Mouse (Mus musculus) myocyte (in vitro differentiated cells): ENCODE measurements at regions not wholly inside any gene's neighbourhood (a gene's known extent, or its start where the extent isn't known, plus 50 kb on each side); places are given as distances from the start of the nearest gene placed in this dataset.

Experiments
- H3K27me3 ChIP-seq: one replicate; pipeline ENCODE4 v1.6.1; 2011; ENCODE audit not compliant: control insufficient read depth, insufficient read depth, insufficient read length
- H3K36me3 ChIP-seq: one replicate; pipeline ENCODE4 v1.6.1; 2011; ENCODE audit not compliant: control insufficient read depth, insufficient read depth
- H3K4me2 ChIP-seq: one replicate; pipeline ENCODE4 v1.6.1; 2011; ENCODE audit warnings: low read depth, control low read depth
- H3K4me3 ChIP-seq: one replicate; pipeline ENCODE4 v1.5.1; 2011; ENCODE audit warnings: mild to moderate bottlenecking, control low read depth, moderate library complexity
- H3K79me2 ChIP-seq: one replicate; pipeline ENCODE4 v1.6.1; 2011; ENCODE audit not compliant: control insufficient read depth, insufficient read depth
- H3ac ChIP-seq: one replicate; pipeline ENCODE4 v1.6.1; 2011; ENCODE audit not compliant: control insufficient read depth, insufficient read length
- CEBPB ChIP-seq: IDR thresholded peaks from 2 replicates; pipeline ENCODE4 v1.6.1; 2011; ENCODE audit warnings: mild to moderate bottlenecking, moderate library complexity; ENCODE audit not compliant: poor library complexity, insufficient read depth, severe bottlenecking
- E2F4 ChIP-seq: IDR thresholded peaks from one replicate; pipeline ENCODE4 v1.6.1; 2011; ENCODE audit warnings: mild to moderate bottlenecking, control low read depth, moderate library complexity; ENCODE audit not compliant: insufficient read depth
- MAX ChIP-seq: IDR thresholded peaks from one replicate; pipeline ENCODE4 v1.6.1; 2011; ENCODE audit warnings: low read depth, mild to moderate bottlenecking, control low read depth
- MYOD1 ChIP-seq, 3 experiments: IDR thresholded peaks; one replicate each; pipeline ENCODE4 v1.6.1; 2011; ENCODE audit warnings: control low read depth in 2 of 3, low read depth in 2 of 3, mild to moderate bottlenecking in 2 of 3, moderate library complexity in 1 of 3; ENCODE audit not compliant: insufficient read length in 2 of 3, control insufficient read depth in 1 of 3
- MYOG ChIP-seq, 3 experiments: IDR thresholded peaks; one replicate each; pipeline ENCODE4 v1.6.1; 2011; ENCODE audit warnings: control low read depth in 2 of 3, low read depth in 2 of 3, mild to moderate bottlenecking in 2 of 3; ENCODE audit not compliant: insufficient read length in 2 of 3, control insufficient read depth in 1 of 3, insufficient read depth in 1 of 3
- POLR2A ChIP-seq: IDR thresholded peaks from one replicate; pipeline ENCODE4 v1.6.1; 2011; ENCODE audit warnings: low read depth, mild to moderate bottlenecking, control low read depth, moderate library complexity; ENCODE audit not compliant: insufficient read length
- POLR2AphosphoS2 ChIP-seq: IDR thresholded peaks from one replicate; pipeline ENCODE4 v1.6.1; 2011; ENCODE audit warnings: low read depth, control low read depth; ENCODE audit not compliant: insufficient read length
- REST ChIP-seq: IDR thresholded peaks from one replicate; pipeline ENCODE4 v1.6.1; 2011; ENCODE audit warnings: mild to moderate bottlenecking, control low read depth, moderate library complexity; ENCODE audit not compliant: insufficient read depth, insufficient read length
- SRF ChIP-seq: IDR thresholded peaks from one replicate; pipeline ENCODE4 v1.6.1; 2011; ENCODE audit warnings: low read depth; ENCODE audit not compliant: control insufficient read depth, insufficient read length
- TCF12 ChIP-seq: IDR thresholded peaks from one replicate; pipeline ENCODE4 v1.6.1; 2011; ENCODE audit warnings: mild to moderate bottlenecking, control low read depth; ENCODE audit not compliant: poor library complexity, insufficient read depth, severe bottlenecking
- TCF3 ChIP-seq: IDR thresholded peaks from one replicate; pipeline ENCODE4 v1.6.1; 2011; ENCODE audit warnings: low read depth, control low read depth; ENCODE audit not compliant: insufficient read length
- USF1 ChIP-seq: IDR thresholded peaks from one replicate; pipeline ENCODE4 v1.6.1; 2011; ENCODE audit warnings: low read depth, mild to moderate bottlenecking, control low read depth, moderate library complexity

DNA sequence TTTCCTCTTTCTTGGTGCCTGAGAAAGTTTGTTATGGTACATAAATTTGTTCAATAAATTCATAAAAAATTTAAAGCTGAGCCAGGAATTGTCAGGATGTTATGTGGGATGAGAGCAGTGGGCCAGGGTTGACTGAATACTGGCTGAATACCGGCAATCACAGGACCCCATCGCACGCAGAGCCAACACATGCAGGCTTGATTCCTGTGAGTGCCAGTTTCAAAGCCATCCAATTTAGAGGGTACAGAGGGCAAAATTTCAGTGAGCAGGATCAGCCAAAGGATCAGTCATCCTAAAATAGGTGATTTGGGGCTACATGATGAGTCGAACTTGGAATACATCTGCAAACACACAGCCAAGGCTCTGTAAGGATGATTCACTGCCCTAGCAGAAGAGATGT, 583.6 kb upstream of the Nectin3 start:
- Histone ChIP-seq H3K79me2 (no peaks in the 10 kb centered on the region), H3K36me3 (no peaks in the 10 kb centered on the region), H3K4me3 (no peak overlapping the region), H3K27me3 (no peaks in the 10 kb centered on the region), H3K4me2 (no peak overlapping the region), H3ac (no peak overlapping the region)
- no peak for TF ChIP-seq MYOD1 (IDR thresholded peaks at IDR 0.05; ENCODE audit: control insufficient read depth in 1 of 3, insufficient read length in 2 of 3, low read depth in 2 of 3)
- TF ChIP-seq POLR2AphosphoS2, result no peak
- TF ChIP-seq TCF3, result no peak
- no peak for TF ChIP-seq SRF

GRCm38 (mm10) chr16:47080330-47080729, 582.0 kb upstream of the Nectin3 start:
- Histone ChIP-seq H3K36me3 (no peaks in the 10 kb centered on the region), H3K4me3 (no peak overlapping the region), H3K79me2 (no peaks in the 10 kb centered on the region), H3K27me3 (no peaks in the 10 kb centered on the region), H3K4me2 (no peak overlapping the region), H3ac (no peak overlapping the region)
- TF ChIP-seq CEBPB (no peak), REST (no peak), POLR2A (no peak), SRF (no peak), USF1 (no peak), MAX (no peak), MYOD1 (IDR thresholded peaks at IDR 0.05; ENCODE audit: control insufficient read depth in 1 of 3, insufficient read length in 2 of 3, low read depth in 2 of 3) (no peak), TCF3 (no peak), POLR2AphosphoS2 (no peak), E2F4 (no peak), TCF12 (no peak), MYOG (IDR thresholded peaks at IDR 0.05; ENCODE audit: control insufficient read depth in 1 of 3, insufficient read depth in 1 of 3, insufficient read length in 2 of 3, low read depth in 2 of 3) (no peak)

GRCm38 (mm10) chr16:47059293-47059963, 561.1 kb upstream of the Nectin3 start:
- Histone ChIP-seq H3K36me3 (no peaks in the 10 kb centered on the region), H3ac (no peak overlapping the region), H3K27me3 (no peaks in the 10 kb centered on the region), H3K79me2 (no peaks in the 10 kb centered on the region), H3K4me3 (no peak overlapping the region), H3K4me2 (no peak overlapping the region)
- no peak for TF ChIP-seq E2F4
- no peak for TF ChIP-seq SRF
- TF ChIP-seq POLR2AphosphoS2, result no peak
- TF ChIP-seq TCF3, result no peak
- no peak for TF ChIP-seq POLR2A
- no peak for TF ChIP-seq TCF12
- TF ChIP-seq MYOD1 (IDR thresholded peaks at IDR 0.05; ENCODE audit: control insufficient read depth in 1 of 3, insufficient read length in 2 of 3, low read depth in 2 of 3), result no peak
- TF ChIP-seq CEBPB, result no peak
- no peak for TF ChIP-seq MAX
- no peak for TF ChIP-seq MYOG (IDR thresholded peaks at IDR 0.05; ENCODE audit: control insufficient read depth in 1 of 3, insufficient read depth in 1 of 3, insufficient read length in 2 of 3, low read depth in 2 of 3)
- TF ChIP-seq USF1, result no peak
- TF ChIP-seq REST, result no peak

DNA sequence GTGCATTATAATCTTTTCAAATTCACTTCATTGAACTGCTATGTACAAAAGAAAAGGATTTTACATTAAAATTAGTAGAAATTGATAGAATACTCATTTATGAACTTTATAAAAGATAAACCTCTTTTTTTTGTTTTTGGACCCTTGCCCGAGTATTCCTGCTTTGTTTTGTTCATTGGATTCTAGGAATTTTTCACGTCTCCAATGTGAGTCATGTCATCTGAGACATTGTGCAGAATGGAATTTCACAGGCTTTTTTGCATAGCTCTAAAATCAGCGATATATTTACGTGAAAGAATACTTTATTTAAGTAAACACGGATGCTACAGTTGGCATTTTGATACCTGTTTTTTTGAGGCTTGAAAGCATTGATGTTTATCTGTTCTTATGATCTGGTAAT, 560.5 kb upstream of the Nectin3 start:
- Histone ChIP-seq H3K27me3 (no peaks in the 10 kb centered on the region), H3K4me3 (no peak overlapping the region), H3K79me2 (no peaks in the 10 kb centered on the region), H3ac (no peak overlapping the region), H3K4me2 (no peak overlapping the region), H3K36me3 (no peaks in the 10 kb centered on the region)
- TF ChIP-seq MYOG (IDR thresholded peaks at IDR 0.05; ENCODE audit: control insufficient read depth in 1 of 3, insufficient read depth in 1 of 3, insufficient read length in 2 of 3, low read depth in 2 of 3) (no peak), MYOD1 (IDR thresholded peaks at IDR 0.05; ENCODE audit: control insufficient read depth in 1 of 3, insufficient read length in 2 of 3, low read depth in 2 of 3) (no peak), SRF (no peak)

- Histone ChIP-seq H3K4me3 (no peak overlapping the region), H3K4me2 (no peak overlapping the region), H3K27me3 (no peaks in the 10 kb centered on the region), H3K36me3 (no peaks in the 10 kb centered on the region), H3ac (no peak overlapping the region), H3K79me2 (no peaks in the 10 kb centered on the region)
- TF ChIP-seq MAX (no peak), POLR2A (no peak), TCF3 (no peak), MYOD1 (IDR thresholded peaks at IDR 0.05; ENCODE audit: control insufficient read depth in 1 of 3, insufficient read length in 2 of 3, low read depth in 2 of 3) (peak in 1 of 3 experiments; percentile 69)
Observed at GRCm38 (mm10) chr16:47025971-47026370, 527.6 kb upstream of the Nectin3 start.
